Mouse (Mus musculus) spleen, postnatal 14 days (tissue): ENCODE results near the gene Lrrfip1.

ENCODE experiments used
- DNase-seq, 2 experiments: peaks; one replicate each; pipeline ENCODE4 v3.0.0; 2021 to 2022; ENCODE audit warnings: low spot score in 2 of 2

Lrrfip1 gene

DNA sequence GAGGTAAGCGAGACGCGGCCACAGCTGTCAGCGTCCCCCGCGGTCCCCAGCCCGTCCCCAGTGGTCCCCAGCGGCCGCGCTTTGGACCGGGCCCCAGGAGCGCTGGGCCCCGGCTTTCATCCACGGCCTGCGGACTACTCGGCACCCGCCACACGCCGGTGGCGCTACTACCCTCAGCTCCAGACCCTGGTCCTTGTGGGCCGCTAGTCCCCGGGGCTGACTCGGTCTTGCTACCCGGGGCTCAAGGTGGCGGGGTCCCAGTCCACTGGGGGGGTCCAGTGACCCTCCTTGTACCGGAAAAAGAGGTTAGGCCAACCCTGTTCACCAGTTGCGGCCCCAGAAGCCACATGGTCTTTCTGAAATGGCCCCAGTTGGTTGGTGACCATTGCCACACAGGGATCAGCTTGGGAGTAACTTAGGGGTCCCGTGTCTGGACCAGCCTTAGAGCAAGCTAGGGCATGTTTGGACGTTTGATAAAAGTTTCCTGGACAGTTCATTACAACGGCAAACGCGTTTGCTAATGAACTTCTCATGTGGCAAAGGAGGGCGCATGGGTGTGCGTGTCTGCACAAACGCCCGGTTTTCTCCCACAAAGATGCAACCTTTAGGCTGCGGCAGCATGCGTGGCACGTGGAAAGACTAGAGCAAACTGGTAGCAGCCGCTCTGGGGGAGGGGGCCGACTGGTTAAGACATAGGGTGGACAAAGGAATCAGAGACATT lies 514 bp downstream of the Lrrfip1 start:
- DNase-seq = no peak

- no peak for DNase-seq
Observed at GRCm38 (mm10) chr1:90999911-91000601, 1.5 kb downstream of the Lrrfip1 start.

GRCm38 (mm10) chr1:91001101-91001500 lies 2.6 kb downstream of the Lrrfip1 start:
- DNase-seq = no peak

- no peak for DNase-seq
Observed at GRCm38 (mm10) chr1:91001871-91002539, 3.5 kb downstream of the Lrrfip1 start.

DNA sequence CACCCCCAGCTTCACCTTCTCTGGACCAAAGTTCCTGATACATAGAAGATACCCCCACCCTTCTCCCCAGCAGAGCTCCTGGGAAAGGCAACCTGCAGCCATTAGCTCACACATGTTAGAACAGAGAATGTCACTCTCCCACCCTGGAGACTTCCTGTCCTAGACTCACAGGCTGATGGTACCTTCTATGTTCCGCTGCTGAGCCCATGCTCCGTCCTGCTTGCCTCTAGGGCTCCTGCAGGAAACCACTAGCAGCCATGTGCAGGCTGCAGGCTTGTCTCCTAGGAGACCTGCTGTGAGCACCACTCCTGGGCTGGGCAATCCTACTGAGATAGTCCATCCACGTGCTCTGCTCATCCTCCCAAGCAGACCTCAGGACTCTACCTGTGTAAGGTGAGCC lies 4.1 kb downstream of the Lrrfip1 start:
- DNase-seq = no peak

GRCm38 (mm10) chr1:91003522-91004253 lies 5.2 kb downstream of the Lrrfip1 start:
- DNase-seq = no peak

GRCm38 (mm10) chr1:91006037-91006436 lies 7.5 kb downstream of the Lrrfip1 start:
- DNase-seq = no peak

DNA sequence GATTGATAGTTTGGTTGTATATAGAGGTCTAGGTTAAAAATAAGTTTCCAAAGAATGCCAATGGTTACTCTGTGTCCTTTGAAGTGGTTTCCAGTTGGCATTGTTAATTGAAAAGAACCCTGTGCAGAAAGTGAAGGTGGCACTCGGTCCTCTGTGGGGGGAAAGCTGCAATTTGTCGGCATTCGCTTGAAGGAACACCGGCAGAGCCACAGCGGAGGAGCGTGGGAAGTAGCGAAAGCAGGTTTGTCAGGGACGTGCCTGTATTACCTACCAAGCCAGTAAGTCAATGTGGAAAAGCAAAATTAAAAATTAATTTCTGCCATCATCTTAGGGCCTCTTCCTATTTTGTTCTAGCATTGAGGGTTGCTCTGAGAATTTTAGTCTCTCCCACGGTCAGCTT lies 8.2 kb downstream of the Lrrfip1 start:
- no peak for DNase-seq

DNA sequence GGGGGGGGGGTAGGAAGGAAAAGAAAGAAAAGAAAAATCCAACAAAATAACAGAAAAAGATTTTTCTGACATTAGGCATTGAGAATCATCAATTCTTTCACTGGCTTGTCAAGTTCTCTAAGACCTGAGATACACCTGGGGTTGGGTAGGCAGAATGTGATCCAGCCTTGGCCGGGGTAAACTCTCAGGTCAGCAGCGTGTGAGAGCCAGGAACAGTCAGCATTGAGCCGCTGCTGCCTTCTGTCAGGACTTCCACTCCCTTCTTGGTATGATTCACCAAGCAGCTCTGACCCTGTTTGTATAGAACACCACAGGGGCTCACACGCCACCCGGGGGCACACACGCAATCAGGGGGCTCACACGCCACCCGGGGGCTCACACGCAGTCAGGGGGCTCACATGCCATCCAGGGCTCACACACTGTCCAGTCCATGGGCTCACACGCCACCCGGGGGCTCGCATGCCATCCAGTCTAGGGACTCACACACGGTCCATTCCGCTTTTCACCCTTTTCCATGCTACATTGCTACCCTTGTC lies 9.7 kb downstream of the Lrrfip1 start:
- no peak for DNase-seq

- DNase-seq = no peak
Observed at GRCm38 (mm10) chr1:91008746-91009145, 10.2 kb downstream of the Lrrfip1 start.

DNA sequence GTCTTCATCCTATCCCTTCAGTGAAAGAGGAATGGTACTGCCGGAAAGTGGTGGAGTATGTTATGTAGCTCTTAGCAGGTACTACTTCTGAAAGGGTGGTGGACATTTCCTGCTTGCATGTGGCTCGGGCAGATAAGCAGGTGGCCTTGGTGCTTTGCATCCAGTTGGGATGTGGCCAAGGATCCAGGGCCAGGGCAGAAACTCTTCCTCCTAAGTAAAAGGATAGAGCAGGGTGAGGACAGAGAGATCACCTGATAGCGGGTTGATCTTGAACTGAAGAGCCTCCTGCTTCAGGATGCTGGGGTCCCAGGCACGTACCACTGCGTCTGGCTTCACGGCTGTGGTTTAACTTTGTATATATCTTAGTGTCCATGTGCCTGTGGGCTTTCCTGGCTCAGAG lies 10.7 kb downstream of the Lrrfip1 start:
- DNase-seq = no peak

DNA sequence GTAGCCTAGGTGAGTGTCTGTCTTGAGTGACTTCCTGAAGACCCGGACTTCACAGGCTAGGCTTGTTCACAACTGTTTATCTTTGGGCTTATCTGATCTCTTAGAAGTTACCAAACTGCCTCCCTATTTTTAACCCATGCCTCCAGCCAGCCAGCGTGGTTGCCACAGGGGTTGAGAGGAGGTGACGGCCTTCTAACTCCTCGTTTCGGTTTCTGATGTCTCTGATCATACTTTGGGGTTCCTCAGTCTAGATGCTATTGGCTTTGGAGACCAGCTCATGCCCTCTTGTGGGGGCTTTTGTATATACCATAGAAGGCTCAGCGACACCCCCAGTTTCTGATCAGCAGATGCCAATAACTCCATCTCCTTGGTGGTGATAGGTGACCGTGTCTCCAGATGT lies 11.7 kb downstream of the Lrrfip1 start:
- DNase-seq = no peak

GRCm38 (mm10) chr1:91010716-91011115 lies 12.2 kb downstream of the Lrrfip1 start:
- DNase-seq = no peak

DNA sequence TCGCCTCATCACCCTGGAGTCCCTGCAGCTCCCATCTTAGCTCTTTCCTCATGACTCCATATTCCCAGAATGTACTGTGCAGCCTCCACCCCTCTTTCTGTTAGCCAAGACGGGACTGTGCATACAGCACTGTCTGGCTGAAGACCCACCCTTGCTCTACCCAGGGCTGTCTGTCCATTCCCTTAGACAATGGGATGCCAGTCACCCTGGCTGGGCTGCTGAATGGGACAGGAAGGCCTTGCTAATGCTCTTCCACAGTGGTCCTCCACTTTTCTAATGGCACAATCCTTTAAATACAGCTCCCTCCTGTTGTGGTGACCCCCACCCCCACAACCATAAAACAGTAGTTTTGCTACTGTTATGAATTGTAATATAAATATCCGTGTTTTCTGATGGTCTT lies 12.8 kb downstream of the Lrrfip1 start:
- no peak for DNase-seq

DNA sequence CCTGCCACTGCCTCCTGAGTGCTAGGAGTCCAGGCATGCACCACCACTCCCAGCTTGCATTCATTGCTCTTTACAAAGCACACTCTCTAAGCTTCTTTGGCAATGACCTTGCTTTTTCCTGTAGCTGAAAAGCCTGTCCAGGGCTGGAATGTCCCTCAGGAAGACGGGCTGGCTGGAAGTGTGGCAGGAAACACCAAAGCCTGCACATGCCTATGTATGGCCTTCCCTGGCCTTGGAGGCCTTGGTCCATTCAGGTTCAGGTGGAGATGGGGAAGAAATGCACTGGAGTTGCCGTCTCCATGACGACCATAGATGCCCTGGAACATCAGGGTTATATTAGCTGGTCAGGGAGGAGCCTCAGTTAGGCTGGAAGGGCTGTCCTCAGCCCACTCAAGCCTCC lies 15.3 kb downstream of the Lrrfip1 start:
- no peak for DNase-seq

DNA sequence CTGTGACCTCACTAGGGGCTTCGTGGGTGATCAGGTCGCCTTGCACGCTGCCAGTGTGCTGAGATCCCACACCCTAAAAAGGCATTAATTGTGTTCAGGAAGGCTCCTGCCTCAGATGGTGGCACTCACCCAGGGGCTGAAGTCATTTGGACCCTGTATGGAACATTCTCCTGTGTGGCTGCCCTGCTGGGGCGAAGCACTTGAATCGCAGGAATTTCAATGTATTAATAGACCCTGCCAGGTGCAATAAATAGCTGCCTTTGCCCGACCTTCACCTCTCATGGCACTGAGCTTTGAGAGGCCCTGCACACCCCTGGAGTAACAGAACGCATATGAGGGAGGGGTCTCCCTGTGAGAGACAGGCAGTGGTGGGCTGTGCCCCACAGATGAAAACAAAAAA lies 17.0 kb downstream of the Lrrfip1 start:
- no peak for DNase-seq

GRCm38 (mm10) chr1:91017111-91017758 lies 18.7 kb downstream of the Lrrfip1 start:
- no peak for DNase-seq

DNA sequence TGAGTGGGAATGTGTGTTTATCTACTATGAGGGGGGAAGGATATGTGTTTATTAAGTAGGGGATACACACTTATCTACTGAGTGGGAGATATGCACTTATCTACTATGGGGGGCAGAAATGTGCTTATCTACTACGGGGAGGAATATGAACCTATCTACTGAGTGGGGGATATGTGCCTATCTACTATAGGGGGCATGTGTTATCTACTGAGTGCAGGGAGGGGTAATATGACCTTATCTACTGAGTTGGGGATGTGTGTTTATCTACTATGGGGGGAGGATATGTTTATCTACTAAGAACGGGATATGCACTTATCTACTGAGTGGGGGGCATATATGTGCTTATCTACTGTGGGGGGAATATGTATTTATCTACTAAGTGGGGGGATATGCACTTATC lies 20.8 kb downstream of the Lrrfip1 start:
- DNase-seq = no peak

DNA sequence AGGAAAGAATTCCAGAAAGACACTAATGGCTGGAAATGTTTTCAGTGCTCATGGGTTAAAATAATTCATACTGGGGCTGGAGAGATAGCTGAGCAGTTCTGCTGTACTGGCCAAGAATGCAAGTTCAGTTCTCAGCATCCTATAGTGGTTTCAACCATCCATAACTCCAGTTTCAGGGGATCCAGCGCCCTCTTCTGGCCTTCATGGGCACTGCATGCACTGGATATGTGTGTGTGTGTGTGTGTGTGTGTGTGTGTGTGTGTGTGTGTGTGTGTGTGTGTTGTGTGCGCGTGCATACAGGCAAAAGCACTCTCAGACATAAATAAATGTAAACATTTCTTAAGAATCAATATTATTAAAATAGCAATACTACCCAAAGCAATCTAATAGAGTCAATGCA lies 22.8 kb downstream of the Lrrfip1 start:
- DNase-seq = no peak

DNA sequence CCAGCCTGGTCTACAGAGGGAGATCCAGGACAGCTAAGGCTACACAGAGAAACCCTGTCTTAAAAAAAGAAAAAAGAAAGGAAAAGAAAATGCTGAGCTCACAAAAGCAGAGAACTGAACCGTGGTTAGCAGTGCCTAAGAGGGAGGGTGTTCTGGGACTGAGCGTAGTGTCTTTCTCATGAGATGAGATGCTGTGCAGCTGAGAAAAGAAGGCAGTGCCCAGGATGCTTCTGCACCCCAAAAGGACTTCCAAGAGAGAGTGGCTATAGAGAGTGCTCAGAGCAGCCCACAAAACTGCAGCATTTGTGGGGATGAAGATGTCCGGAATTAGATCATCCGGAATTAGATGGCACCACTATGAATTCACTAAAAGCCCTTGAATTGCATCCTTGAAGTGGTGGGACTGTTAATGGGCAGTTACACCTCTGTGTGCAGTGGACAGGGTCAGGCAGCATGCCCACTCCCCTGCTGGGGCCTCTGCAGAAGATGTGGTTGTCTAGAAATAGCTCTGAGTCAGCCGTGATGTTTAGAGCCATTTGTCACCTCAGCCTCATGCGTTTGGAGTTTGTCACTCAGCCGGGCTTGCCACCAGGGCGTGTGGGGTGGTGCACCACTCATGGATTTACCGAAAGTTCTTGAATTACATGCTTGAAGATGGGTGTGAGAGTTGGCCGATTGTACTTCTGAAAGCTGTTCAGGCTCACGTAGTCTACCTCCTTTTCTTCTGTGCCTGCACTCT lies 23.8 kb downstream of the Lrrfip1 start:
- DNase-seq = no peak

GRCm38 (mm10) chr1:91023230-91023629 lies 24.7 kb downstream of the Lrrfip1 start:
- no peak for DNase-seq
